Mouse (Mus musculus) midbrain, embryonic 10.5 days (tissue): ENCODE measurements around the gene Ipo9. TPM values are rescaled to one million over a fixed set of nuclear protein-coding genes. Genes with fewer than 3 reads are reported as not detected.

Experiments
- DNase-seq: peaks from one replicate; pipeline ENCODE4 v3.0.0-alpha.2; 2017; ENCODE audit warnings: low spot score
- H3K27ac ChIP-seq: fragments of 300-500 bp; sonication (generic); replicated peaks from 2 replicates; pipeline ENCODE4 v1.5.1; 2016; ENCODE audit warnings: mild to moderate bottlenecking
- H3K27me3 ChIP-seq: fragments of 300-500 bp; sonication (generic); 2 replicates; pipeline ENCODE4 v1.6.1; 2016; ENCODE audit warnings: low read depth, mild to moderate bottlenecking; ENCODE audit not compliant: poor library complexity, severe bottlenecking
- H3K36me3 ChIP-seq: fragments of 300-500 bp; sonication (generic); 2 replicates; pipeline ENCODE4 v1.6.1; 2016; ENCODE audit warnings: mild to moderate bottlenecking, moderate library complexity
- H3K4me1 ChIP-seq: fragments of 300-500 bp; sonication (generic); 2 replicates; pipeline ENCODE4 v1.6.1; 2016
- H3K4me3 ChIP-seq: fragments of 300-500 bp; sonication (generic); 2 replicates; pipeline ENCODE4 v1.5.1; 2016; ENCODE audit warnings: mild to moderate bottlenecking, moderate library complexity
- H3K9me3 ChIP-seq: fragments of 300-500 bp; sonication (generic); replicated peaks from 2 replicates; pipeline ENCODE4 v1.6.1; 2016; ENCODE audit warnings: mild to moderate bottlenecking
- WGBS: fragments of 180-500 bp; shearing (Covaris S2); methylation state at CpG from one replicate; pipeline ENCODE4 v1.1.7; 2016; 5-methylcytosine and 5-hydroxymethylcytosine counted together
- microRNA-seq: library from miRNA; unstranded; fragments of <30 nt; microRNA quantifications from one replicate; pipeline ENCODE4, GENCODE M21; 2017
- polyA plus RNA-seq: library from polyadenylated mRNA; unstranded; fragments of >200 nt; fragmentation: Nextera tagmentation; extraction: Ambion mirVana; gene quantifications from 2 replicates; pipeline ENCODE4 v1.2.1, GENCODE M21; 2016

Gene Ipo9
- polyA plus RNA-seq, 1 experiment from 2014 or later: 179 TPM

- no peak overlapping the region for H3K27ac ChIP-seq
- no peak overlapping the region for H3K4me3 ChIP-seq
- no peaks in the 10 kb centered on the region for H3K27me3 ChIP-seq
- H3K9me3 ChIP-seq: peaks cover 8% of the 10 kb centered on the region; the same call in 1 of the 2 replicates
- H3K4me1 ChIP-seq: no peaks in the 10 kb centered on the region; the same call in 1 of the 2 replicates
- no peaks in the 10 kb centered on the region for H3K36me3 ChIP-seq
- DNase-seq: no peak
- 38% methylated on average over 2 of the region's 2 CpGs for WGBS
Observed at GRCm38 (mm10) chr1:135359071-135359470, 71.2 kb downstream of the Ipo9 start.

DNA sequence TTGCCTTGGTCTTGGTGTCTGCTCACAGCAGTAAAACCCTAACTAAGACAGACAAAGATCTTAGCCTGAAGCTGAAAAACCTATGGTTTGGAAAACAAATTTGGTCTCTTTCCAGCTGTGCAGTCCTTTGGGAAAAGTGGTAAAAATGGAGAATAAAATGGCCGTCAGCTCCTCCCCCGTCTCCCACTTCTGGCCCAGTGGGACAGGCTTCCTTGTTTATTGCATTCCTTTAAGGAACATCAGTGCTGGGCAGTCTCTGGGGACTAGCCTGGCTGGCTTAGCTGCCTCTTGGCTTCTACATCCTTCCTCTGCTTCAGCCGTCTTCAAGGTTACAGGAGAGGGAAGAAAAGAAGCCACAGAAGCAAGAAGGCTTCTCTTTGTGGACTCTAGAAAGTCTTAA is 78.3 kb downstream of the Ipo9 start:
- H3K27ac ChIP-seq: no peak overlapping the region
- H3K27me3 ChIP-seq: no peaks in the 10 kb centered on the region
- no peak overlapping the region for H3K4me3 ChIP-seq
- DNase-seq: no peak
- H3K36me3 ChIP-seq: no peaks in the 10 kb centered on the region
- 84% methylated on average over 3 of the region's 3 CpGs for WGBS
- no peaks in the 10 kb centered on the region for H3K9me3 ChIP-seq
- H3K4me1 ChIP-seq: peaks cover 8% of the 10 kb centered on the region

GRCm38 (mm10) chr1:135347498-135348169 is 82.7 kb downstream of the Ipo9 start:
- Histone ChIP-seq H3K36me3 (no peaks in the 10 kb centered on the region), H3K27ac (peak overlapping the region; percentile 28; the same call in 1 of the 2 replicates), H3K9me3 (no peaks in the 10 kb centered on the region), H3K4me3 (no peak overlapping the region), H3K4me1 (peaks cover 12% of the 10 kb centered on the region), H3K27me3 (no peaks in the 10 kb centered on the region)
- DNase-seq: no peak
- WGBS: 67% methylated on average over 4 of the region's 4 CpGs

- 70% methylated on average over 3 of the region's 3 CpGs for WGBS
- Histone ChIP-seq H3K27ac (no peak overlapping the region), H3K9me3 (no peaks in the 10 kb centered on the region), H3K27me3 (no peaks in the 10 kb centered on the region), H3K4me1 (peaks cover 12% of the 10 kb centered on the region), H3K4me3 (no peak overlapping the region), H3K36me3 (no peaks in the 10 kb centered on the region)
- DNase-seq: no peak
Observed at GRCm38 (mm10) chr1:135346891-135347290, 83.4 kb downstream of the Ipo9 start.

DNA sequence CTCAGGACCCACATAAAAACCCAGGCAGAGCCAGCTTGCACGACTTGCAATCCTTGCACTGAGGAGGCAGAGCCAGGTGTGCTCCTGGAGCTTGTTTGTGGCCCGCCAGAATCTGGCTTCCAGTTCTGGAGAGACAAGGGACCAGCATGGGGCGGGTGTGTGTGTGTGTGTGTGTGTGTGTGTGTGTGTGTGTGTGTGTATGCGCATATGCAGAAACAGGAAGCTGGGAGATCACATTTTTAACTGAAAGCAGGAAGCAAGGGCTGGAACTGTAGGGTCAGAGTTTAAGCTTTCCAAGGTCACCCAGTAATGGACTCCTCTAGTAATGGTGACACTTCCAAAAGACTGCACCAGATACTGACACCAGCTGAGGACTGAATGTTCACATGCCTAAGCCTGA is 86.3 kb downstream of the Ipo9 start:
- 66% methylated on average over 4 of the region's 4 CpGs for WGBS
- Histone ChIP-seq H3K4me3 (no peak overlapping the region), H3K9me3 (no peaks in the 10 kb centered on the region), H3K27me3 (no peaks in the 10 kb centered on the region), H3K4me1 (peaks cover 15% of the 10 kb centered on the region), H3K36me3 (no peaks in the 10 kb centered on the region), H3K27ac (no peak overlapping the region)
- no peak for DNase-seq

DNA sequence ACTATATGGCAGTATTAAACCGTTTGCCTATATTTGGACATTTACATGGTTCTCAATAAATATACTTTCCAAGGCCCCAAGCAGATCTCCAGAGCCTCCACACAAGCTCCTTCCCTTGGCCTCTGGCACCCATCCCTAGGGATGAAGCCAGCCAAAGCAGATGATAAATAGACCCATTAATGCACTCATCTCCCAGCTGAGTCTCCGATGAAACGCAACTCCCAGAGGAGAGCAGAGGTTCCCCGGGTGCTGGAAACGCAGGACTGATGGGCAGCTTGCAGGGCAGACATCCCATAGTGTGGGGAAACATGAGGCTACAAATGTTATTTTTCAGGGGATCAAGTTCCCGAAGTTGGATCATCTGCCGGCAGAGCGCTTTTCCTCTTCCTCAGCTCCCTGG is 88.4 kb downstream of the Ipo9 start:
- Histone ChIP-seq H3K4me3 (no peak overlapping the region), H3K36me3 (no peaks in the 10 kb centered on the region), H3K4me1 (peaks cover 7% of the 10 kb centered on the region; the same call in 1 of the 2 replicates), H3K27ac (no peak overlapping the region), H3K27me3 (no peaks in the 10 kb centered on the region), H3K9me3 (no peaks in the 10 kb centered on the region)
- 78% methylated on average over 8 of the region's 8 CpGs for WGBS
- DNase-seq: no peak

Small RNA genes within 50 kb of the gene (microRNA-seq; reads per million reads assigned to microRNA genes)
- gene Mir1231: 2.1 reads per million

Other genes with a start within 250 kb of the Ipo9 start
- gene Elf3, start 171.9 kb downstream of the Ipo9 start, polyA plus RNA-seq: 0.77 and 1.6 TPM in 2 replicates
- gene Rnpep, start 146.4 kb downstream of the Ipo9 start, polyA plus RNA-seq: 94.7 and 97.5 TPM in 2 replicates
- 192 and 200 TPM in 2 replicates for gene Timm17a, start 116.7 kb downstream of the Ipo9 start, polyA plus RNA-seq
- gene Lmod1, start 105.7 kb downstream of the Ipo9 start, polyA plus RNA-seq: 0.46 and 0.62 TPM in 2 replicates
- 66.3 and 81.3 TPM in 2 replicates for gene Shisa4, start 55.3 kb downstream of the Ipo9 start, polyA plus RNA-seq
- 14.5 and 16.5 TPM in 2 replicates for gene Nav1, start 176.8 kb upstream of the Ipo9 start, polyA plus RNA-seq